Mouse (Mus musculus) kidney, embryonic 16.5 days (tissue): ENCODE measurements at regions not wholly inside any gene's neighbourhood (a gene's known extent, or its start where the extent isn't known, plus 50 kb on each side); places are given as distances from the start of the nearest gene placed in this dataset.
"Not testable (repeated sequence)": the region's sequence is repeated elsewhere in the genome, so short reads cannot be mapped to it uniquely, and the experiment has no call there.

Experiments used
- ATAC-seq: fragments of 200-750 bp; cut with Nextera tagmentation; 2 replicates; pipeline ENCODE4 v1.8.0; 2017; ENCODE audit warnings: moderate TSS enrichment; ENCODE audit not compliant: low FRiP score, low TSS enrichment
- H3K27ac ChIP-seq: fragments of 300-500 bp; sonication (generic); 2 replicates; pipeline ENCODE4 v1.5.1; 2014; ENCODE audit warnings: low read length
- H3K27me3 ChIP-seq: fragments of 300-500 bp; sonication (generic); 2 replicates; pipeline ENCODE4 v1.6.1; 2014; ENCODE audit warnings: low read length, control low read depth, mixed read lengths; ENCODE audit not compliant: insufficient read depth
- H3K36me3 ChIP-seq: fragments of 300-500 bp; sonication (generic); 2 replicates; pipeline ENCODE4 v1.6.1; 2014; ENCODE audit warnings: low read length, control low read depth, mixed read lengths; ENCODE audit not compliant: insufficient read depth
- H3K4me1 ChIP-seq: fragments of 300-500 bp; sonication (generic); 2 replicates; pipeline ENCODE4 v1.6.1; 2014; ENCODE audit warnings: low read length, control low read depth, mixed read lengths; ENCODE audit not compliant: insufficient read depth
- H3K4me2 ChIP-seq: fragments of 300-500 bp; sonication (generic); replicated peaks from 2 replicates; pipeline ENCODE4 v1.6.1; 2014; ENCODE audit warnings: low read depth, low read length
- H3K4me3 ChIP-seq: fragments of 300-500 bp; sonication (generic); 2 replicates; pipeline ENCODE4 v1.5.1; 2014; ENCODE audit warnings: mild to moderate bottlenecking, low read length
- H3K9ac ChIP-seq: fragments of 300-500 bp; sonication (generic); replicated peaks from 2 replicates; pipeline ENCODE4 v1.6.1; 2014; ENCODE audit warnings: low read length
- H3K9me3 ChIP-seq: fragments of 300-500 bp; sonication (generic); 2 replicates; pipeline ENCODE4 v1.6.1; 2016; ENCODE audit warnings: low read length, control low read depth
- WGBS: fragments of 180-500 bp; shearing (Covaris S2); extraction: QIAGEN DNeasy Blood & Tissue Kit; methylation state at CpG from one replicate; pipeline ENCODE4 v1.1.7; 2014; 5-methylcytosine and 5-hydroxymethylcytosine counted together

- Histone ChIP-seq H3K9me3 (no peaks in the 10 kb centered on the region), H3K27ac (no peak overlapping the region), H3K9ac (no peak overlapping the region), H3K36me3 (no peaks in the 10 kb centered on the region), H3K4me2 (no peak overlapping the region), H3K27me3 (no peaks in the 10 kb centered on the region), H3K4me3 (no peak overlapping the region), H3K4me1 (peaks cover 18% of the 10 kb centered on the region)
- no peak for ATAC-seq
- 62% methylated on average over 2 of the region's 2 CpGs for WGBS
Observed at GRCm38 (mm10) chr10:62055408-62055807, 76.5 kb upstream of the Col13a1 start.

GRCm38 (mm10) chr10:62049782-62050192 is 70.9 kb upstream of the Col13a1 start:
- Histone ChIP-seq H3K27ac (no peak overlapping the region), H3K4me2 (no peak overlapping the region), H3K36me3 (no peaks in the 10 kb centered on the region), H3K27me3 (no peaks in the 10 kb centered on the region), H3K4me3 (no peak overlapping the region), H3K4me1 (no peaks in the 10 kb centered on the region), H3K9me3 (no peaks in the 10 kb centered on the region), H3K9ac (no peak overlapping the region)
- 0 out of 2 replicates have a peak, but pooled peaks have one; percentile 31 for ATAC-seq
- WGBS = 0% methylated on average over 3 of the region's 3 CpGs

GRCm38 (mm10) chr10:62044408-62044807 is 65.5 kb upstream of the Col13a1 start:
- no peaks in the 10 kb centered on the region for H3K27me3 ChIP-seq
- WGBS = 51% methylated on average over 3 of the region's 3 CpGs
- H3K4me2 ChIP-seq = no peak overlapping the region
- no peak for ATAC-seq
- H3K36me3 ChIP-seq = no peaks in the 10 kb centered on the region
- no peak overlapping the region for H3K27ac ChIP-seq
- no peak overlapping the region for H3K4me3 ChIP-seq
- no peaks in the 10 kb centered on the region for H3K4me1 ChIP-seq
- H3K9ac ChIP-seq = no peak overlapping the region
- H3K9me3 ChIP-seq = peaks cover 9% of the 10 kb centered on the region

- Histone ChIP-seq H3K4me1 (no peaks in the 10 kb centered on the region), H3K9ac (no peak overlapping the region), H3K27ac (no peak overlapping the region), H3K36me3 (no peaks in the 10 kb centered on the region), H3K9me3 (peaks cover 9% of the 10 kb centered on the region), H3K4me2 (no peak overlapping the region), H3K4me3 (no peak overlapping the region), H3K27me3 (no peaks in the 10 kb centered on the region)
- 95% methylated on average over 8 of the region's 8 CpGs for WGBS
- no peak for ATAC-seq
Observed at GRCm38 (mm10) chr10:62039915-62040314, 61.0 kb upstream of the Col13a1 start.

GRCm38 (mm10) chr10:62038656-62039055 is 59.7 kb upstream of the Col13a1 start:
- no peak overlapping the region for H3K9ac ChIP-seq
- H3K9me3 ChIP-seq = peaks cover 9% of the 10 kb centered on the region
- H3K4me2 ChIP-seq = no peak overlapping the region
- H3K27me3 ChIP-seq = no peaks in the 10 kb centered on the region
- WGBS = 76% methylated on average over 1 of the region's 1 CpGs
- H3K4me1 ChIP-seq = peaks cover 2% of the 10 kb centered on the region; the same call in 1 of the 2 replicates
- H3K36me3 ChIP-seq = no peaks in the 10 kb centered on the region
- ATAC-seq = no peak
- no peak overlapping the region for H3K27ac ChIP-seq
- H3K4me3 ChIP-seq = no peak overlapping the region

GRCm38 (mm10) chr10:62037402-62038199 is 58.7 kb upstream of the Col13a1 start:
- H3K9me3 ChIP-seq = peaks cover 9% of the 10 kb centered on the region
- WGBS = 45% methylated on average over 9 of the region's 9 CpGs
- no peak overlapping the region for H3K27ac ChIP-seq
- H3K4me1 ChIP-seq = peaks cover 3% of the 10 kb centered on the region; the same call in 1 of the 2 replicates
- no peak overlapping the region for H3K4me3 ChIP-seq
- no peak for ATAC-seq
- H3K36me3 ChIP-seq = no peaks in the 10 kb centered on the region
- no peak overlapping the region for H3K4me2 ChIP-seq
- no peaks in the 10 kb centered on the region for H3K27me3 ChIP-seq
- no peak overlapping the region for H3K9ac ChIP-seq

- no peak overlapping the region for H3K27ac ChIP-seq
- no peak overlapping the region for H3K9ac ChIP-seq
- no peaks in the 10 kb centered on the region for H3K27me3 ChIP-seq
- no peaks in the 10 kb centered on the region for H3K36me3 ChIP-seq
- H3K4me1 ChIP-seq = peaks cover 3% of the 10 kb centered on the region; the same call in 1 of the 2 replicates
- no peak overlapping the region for H3K4me2 ChIP-seq
- 45% methylated on average over 1 of the region's 1 CpGs for WGBS
- H3K4me3 ChIP-seq = no peak overlapping the region
- peaks cover 9% of the 10 kb centered on the region for H3K9me3 ChIP-seq
- ATAC-seq = no peak
Observed at GRCm38 (mm10) chr10:62036815-62037214, 57.9 kb upstream of the Col13a1 start.

- Histone ChIP-seq H3K4me3 (no peak overlapping the region), H3K36me3 (no peaks in the 10 kb centered on the region), H3K9me3 (0 out of 2 replicates have a peak, but pooled peaks cover under 1% of the 10 kb centered on the region), H3K4me1 (peaks cover 3% of the 10 kb centered on the region; the same call in 1 of the 2 replicates), H3K27ac (no peak overlapping the region), H3K27me3 (no peaks in the 10 kb centered on the region), H3K4me2 (no peak overlapping the region), H3K9ac (no peak overlapping the region)
- 0 out of 2 replicates have a peak, but pooled peaks have one; percentile 29 for ATAC-seq
- WGBS = 43% methylated on average over 6 of the region's 6 CpGs
Observed at GRCm38 (mm10) chr10:62034291-62034690, 55.4 kb upstream of the Col13a1 start.

- 0 out of 2 replicates have a peak, but pooled peaks have one; percentile 6 for ATAC-seq
- H3K36me3 ChIP-seq = no peaks in the 10 kb centered on the region
- no peaks in the 10 kb centered on the region for H3K27me3 ChIP-seq
- H3K4me1 ChIP-seq = peaks cover 3% of the 10 kb centered on the region; the same call in 1 of the 2 replicates
- 0 out of 2 replicates have a peak, but pooled peaks cover 4% of the 10 kb centered on the region for H3K9me3 ChIP-seq
- H3K4me3 ChIP-seq = no peak overlapping the region
- peak overlapping the region; percentile 43 for H3K27ac ChIP-seq
- no peak overlapping the region for H3K4me2 ChIP-seq
- H3K9ac ChIP-seq = no peak overlapping the region
- 59% methylated on average over 5 of the region's 5 CpGs for WGBS
Observed at GRCm38 (mm10) chr10:62033748-62034147, 54.8 kb upstream of the Col13a1 start.

- not testable (repeated sequence) for H3K36me3 ChIP-seq, H3K27ac ChIP-seq, H3K9ac ChIP-seq, H3K4me2 ChIP-seq, H3K9me3 ChIP-seq, H3K4me3 ChIP-seq, ATAC-seq, H3K27me3 ChIP-seq
- WGBS = 83% methylated on average over 6 of the region's 6 CpGs
- H3K4me1 ChIP-seq = peaks cover 14% of the 10 kb centered on the region
Observed at GRCm38 (mm10) chr10:62031986-62032385, 53.1 kb upstream of the Col13a1 start.
